Mouse (Mus musculus) cerebellum, adult 11 months (tissue): ENCODE measurements around the gene Aph1a.
"Not testable (repeated sequence)": the region's sequence is repeated elsewhere in the genome, so short reads cannot be mapped to it uniquely, and the experiment has no call there.

Source experiments
- DNase-seq: peaks from one replicate; pipeline ENCODE4 v3.0.0; 2022

Gene Aph1a

GRCm38 (mm10) chr3:95893606-95894316 lies at the start of gene Aph1a:
Gene Aph1a (plus strand): TSS chr3:95893969.
- DNase-seq: peak; percentile 96

GRCm38 (mm10) chr3:95850611-95851010 lies 43.2 kb upstream of the Aph1a start:
- no peak for DNase-seq

GRCm38 (mm10) chr3:95851317-95851716 lies 42.5 kb upstream of the Aph1a start:
- DNase-seq: no peak

- peak; percentile 93 for DNase-seq
These were observed 38.2 kb upstream of the Aph1a start, which contains the start of gene Prpf3 for GRCm38 (mm10) chr3:95855502-95856089. Gene Prpf3 (minus strand): TSS chr3:95855885.

- no peak for DNase-seq
These were observed 37.7 kb upstream of the Aph1a start for GRCm38 (mm10) chr3:95856115-95856514.

GRCm38 (mm10) chr3:95857050-95857449 lies 36.7 kb upstream of the Aph1a start:
- not testable (repeated sequence) for DNase-seq

GRCm38 (mm10) chr3:95858278-95858677 lies 35.5 kb upstream of the Aph1a start:
- DNase-seq: not testable (repeated sequence)

- DNase-seq: no peak
These were observed 33.4 kb upstream of the Aph1a start for GRCm38 (mm10) chr3:95860323-95860722.

GRCm38 (mm10) chr3:95861216-95861615 lies 32.6 kb upstream of the Aph1a start:
- DNase-seq: no peak

- DNase-seq: peak; percentile 46
These were observed 32.0 kb upstream of the Aph1a start for GRCm38 (mm10) chr3:95861796-95862195.

GRCm38 (mm10) chr3:95863578-95863977 lies 30.2 kb upstream of the Aph1a start:
- no peak for DNase-seq

GRCm38 (mm10) chr3:95865050-95865449 lies 28.7 kb upstream of the Aph1a start:
- no peak for DNase-seq

- no peak for DNase-seq
These were observed 28.2 kb upstream of the Aph1a start for GRCm38 (mm10) chr3:95865571-95865970.

GRCm38 (mm10) chr3:95866071-95866470 lies 27.7 kb upstream of the Aph1a start:
- no peak for DNase-seq

- no peak for DNase-seq
These were observed 26.4 kb upstream of the Aph1a start for GRCm38 (mm10) chr3:95867408-95867807.

GRCm38 (mm10) chr3:95870976-95871375 lies 22.8 kb upstream of the Aph1a start:
- no peak for DNase-seq

- DNase-seq: peak; percentile 78
These were observed 22.3 kb upstream of the Aph1a start, which contains the start of gene Mrps21 for GRCm38 (mm10) chr3:95871392-95871867. Gene Mrps21 (minus strand): TSS chr3:95871519.

GRCm38 (mm10) chr3:95872048-95872447 lies 21.7 kb upstream of the Aph1a start:
- no peak for DNase-seq

- DNase-seq: no peak
These were observed 14.7 kb upstream of the Aph1a start for GRCm38 (mm10) chr3:95879063-95879462.

- peak; percentile 95 for DNase-seq
These were observed 11.6 kb upstream of the Aph1a start, which contains the start of gene Ciart for GRCm38 (mm10) chr3:95881979-95882815. Gene Ciart (minus strand): TSS chr3:95882251.

- peak; percentile 58 for DNase-seq
These were observed 10.8 kb upstream of the Aph1a start for GRCm38 (mm10) chr3:95882816-95883425.

- no peak for DNase-seq
These were observed 9.4 kb upstream of the Aph1a start for GRCm38 (mm10) chr3:95884400-95884799.

GRCm38 (mm10) chr3:95887596-95887995 lies 6.2 kb upstream of the Aph1a start:
- DNase-seq: no peak
